Mouse (Mus musculus): ENCODE data around the gene Jhy.

DNA sequence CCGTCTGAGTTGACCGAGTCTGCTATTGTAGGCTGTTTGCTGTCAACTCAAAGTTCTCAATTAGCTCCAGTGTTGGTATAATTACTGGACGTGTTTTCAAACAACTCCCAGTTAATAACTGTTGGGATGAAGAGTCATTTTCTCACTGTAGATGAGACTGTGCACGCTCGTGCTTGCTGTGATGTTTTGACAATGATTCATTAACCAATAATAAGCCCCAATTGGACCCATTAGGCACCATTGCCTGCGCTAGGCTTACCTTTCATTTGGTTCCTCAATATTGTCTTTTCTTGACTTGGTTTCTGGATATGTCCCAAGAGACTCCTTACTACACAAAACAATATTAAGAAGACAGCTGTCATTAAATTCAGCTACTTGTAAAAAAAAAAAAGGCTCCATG, 71.5 kb downstream of the Jhy start:
- no peak for TF ChIP-seq POLR2A (IDR thresholded peaks at IDR 0.05; ENCODE audit: borderline replicate concordance, insufficient read depth, low read length)
- no peak for TF ChIP-seq CTCF (IDR thresholded peaks at IDR 0.05; ENCODE audit: borderline replicate concordance, insufficient read depth, low read depth, low read length)

Measured in cerebellum, adult 2 months (tissue).